Mouse (Mus musculus): ENCODE results near the gene Otulin.

DNA sequence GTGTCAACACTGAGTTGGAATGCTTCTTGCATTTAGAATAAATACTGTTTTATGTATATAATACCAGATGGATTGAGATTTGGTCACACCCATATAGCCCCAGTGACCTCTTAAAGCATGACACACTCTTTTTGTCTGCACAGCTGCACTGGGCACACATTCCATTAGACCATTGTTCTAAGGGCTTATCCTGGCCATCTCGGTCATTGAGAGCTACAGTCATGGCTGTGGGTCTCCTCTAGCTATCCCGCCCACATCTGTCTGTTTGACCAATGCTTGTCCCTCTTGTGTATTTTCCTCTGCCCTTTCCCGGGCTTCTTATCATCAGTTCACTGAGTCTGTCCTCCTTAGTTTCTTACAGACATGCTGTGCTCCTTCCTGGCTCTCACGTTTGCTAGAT lies 100.5 kb downstream of the Otulin start:
- TF ChIP-seq CTCF (conservative IDR thresholded peaks at IDR 0.05; ENCODE audit: insufficient read depth, insufficient read length, low read depth, low read length) (no peak), POLR2A (IDR thresholded peaks at IDR 0.05; ENCODE audit: low read depth, low read length) (no peak)

All from kidney, adult 2 months (tissue).